Mouse (Mus musculus) neutrophil, adult 83 days (primary cell): ENCODE measurements around the gene Piwil4. TPM values are rescaled to one million over a fixed set of nuclear protein-coding genes. Genes with fewer than 3 reads are reported as not detected.

ENCODE experiments used
- total RNA-seq, 2 experiments: library from RNA; stranded (reverse); gene quantifications; one replicate each; pipeline ENCODE4 v1.2.4; 2023

Piwil4 gene
- total RNA-seq = not detected

DNA sequence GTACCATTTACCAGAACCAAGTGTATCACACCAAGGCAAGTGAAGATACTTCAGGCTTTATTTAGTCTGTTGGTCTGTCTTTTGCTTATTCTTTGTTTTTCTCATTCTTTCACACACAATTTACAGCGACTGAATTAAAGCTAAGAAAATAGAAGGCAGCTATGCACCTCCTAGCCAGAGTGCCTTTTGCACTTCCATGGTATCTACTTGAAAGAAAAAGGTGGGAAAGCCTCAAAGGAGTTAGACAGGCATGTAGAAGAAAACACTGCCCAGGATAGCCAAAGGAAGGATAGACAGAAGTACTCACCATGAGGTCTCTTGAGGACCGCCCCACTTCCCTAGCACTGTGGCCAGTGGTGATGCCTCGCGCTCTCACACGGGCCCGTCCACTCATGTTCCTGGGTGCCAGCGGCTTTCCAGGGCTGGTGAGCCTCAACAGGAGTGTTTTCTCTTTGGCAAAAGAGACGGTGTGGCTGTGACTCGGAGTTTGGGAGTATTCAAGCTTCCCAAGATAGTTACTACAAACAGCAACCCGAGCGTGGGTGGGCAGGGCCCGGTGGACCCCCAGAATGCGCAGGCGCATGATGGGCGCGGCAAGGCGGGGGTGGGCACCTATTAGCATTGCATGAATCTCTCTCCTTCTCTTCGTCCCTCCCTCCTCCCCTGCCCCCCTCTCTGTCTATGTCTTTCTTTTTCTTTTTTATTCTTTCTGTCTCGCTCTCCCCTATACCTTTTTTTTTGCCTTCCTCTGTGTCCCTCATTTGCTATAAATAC is at the start of gene Piwil4:
Piwil4 (minus strand) TSS at position 583 of the 774 bp plus-strand sequence.

DNA sequence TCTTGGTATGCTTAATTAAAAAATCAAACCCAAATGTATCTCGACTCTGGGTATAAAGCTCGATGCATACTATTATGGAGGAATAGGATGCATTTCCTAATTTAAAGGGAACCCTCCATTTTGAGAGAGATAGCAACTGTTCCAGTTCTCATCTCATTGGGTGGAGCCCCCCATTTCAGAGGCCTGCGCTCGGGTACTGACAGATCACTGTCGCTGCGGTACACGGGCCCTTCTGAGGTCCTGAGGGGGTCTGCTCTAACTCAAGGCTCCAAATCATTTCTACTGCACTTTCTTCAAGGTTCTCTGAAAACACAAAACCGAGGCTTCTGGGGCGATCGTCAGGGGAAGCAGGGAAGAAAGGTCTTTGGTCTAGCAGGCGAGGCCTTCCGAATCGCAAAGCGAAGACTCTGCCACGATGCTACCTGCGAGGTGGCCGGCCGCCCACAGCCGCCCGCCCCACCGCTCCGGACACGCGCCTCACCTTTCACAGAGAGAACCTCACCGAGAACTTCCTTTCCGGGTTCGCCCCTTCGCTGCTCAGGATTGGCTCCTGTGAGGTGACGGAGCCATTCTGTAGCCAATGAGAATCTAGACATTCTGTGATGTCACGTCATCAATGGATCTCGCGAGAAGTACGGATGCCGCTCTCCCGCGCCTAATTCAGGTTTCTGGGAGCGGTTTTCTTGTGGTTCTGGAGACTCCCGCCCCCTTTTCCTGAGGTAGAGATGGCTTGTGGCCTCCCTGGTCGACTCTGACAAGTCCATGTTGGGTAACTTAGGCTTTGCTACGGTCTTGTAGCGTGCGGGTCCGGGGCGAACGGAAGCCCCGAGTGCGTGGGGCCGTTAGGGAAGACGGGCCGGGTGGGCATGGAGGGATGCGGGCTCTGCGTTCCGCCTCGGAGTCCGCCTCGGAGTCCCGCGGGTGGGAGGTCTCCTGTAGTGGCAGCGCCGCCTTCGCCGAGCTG is 43.8 kb upstream of the Piwil4 start, which contains the start of the genes Mre11a and Ankrd49:
Mre11a (plus strand) TSS at position 616 of the 964 bp plus-strand sequence.
Ankrd49 (minus strand) TSS at position 818 of the 964 bp plus-strand sequence.

DNA sequence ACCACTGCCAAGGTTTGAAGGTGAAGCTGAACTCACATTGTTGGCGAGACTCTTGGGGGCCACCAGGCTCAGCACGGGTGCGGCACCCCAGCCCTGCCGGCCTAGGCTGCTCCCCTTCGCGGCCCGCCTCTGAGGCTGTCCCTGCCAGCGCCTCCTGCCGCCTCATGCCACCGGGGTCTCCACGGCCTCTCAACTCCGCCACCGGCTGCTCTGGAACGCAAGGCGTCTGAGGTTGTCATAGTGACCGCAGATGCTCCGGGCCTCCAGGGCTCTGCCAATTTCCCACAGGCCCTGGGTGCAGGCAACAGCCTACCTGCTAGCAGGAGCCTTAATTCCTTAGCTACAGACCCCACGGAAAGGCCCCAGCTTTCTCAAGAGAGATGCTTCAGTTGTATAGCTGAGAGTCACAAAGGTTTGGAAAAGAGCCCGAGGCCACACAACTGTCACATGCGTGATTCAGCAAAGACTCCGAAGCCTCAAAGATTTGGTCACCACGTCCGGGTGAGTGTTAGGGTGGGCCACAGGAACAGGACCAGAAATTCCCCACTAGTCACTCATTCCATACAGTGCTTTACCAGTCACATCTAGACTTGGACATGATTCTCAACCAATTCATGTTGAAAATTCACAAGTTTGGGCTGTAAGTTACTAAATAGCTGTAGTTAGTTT is 30.4 kb upstream of the Piwil4 start, which contains the start of gene 1700012B09Rik:
1700012B09Rik (minus strand) TSS at position 228 of the 669 bp plus-strand sequence.

DNA sequence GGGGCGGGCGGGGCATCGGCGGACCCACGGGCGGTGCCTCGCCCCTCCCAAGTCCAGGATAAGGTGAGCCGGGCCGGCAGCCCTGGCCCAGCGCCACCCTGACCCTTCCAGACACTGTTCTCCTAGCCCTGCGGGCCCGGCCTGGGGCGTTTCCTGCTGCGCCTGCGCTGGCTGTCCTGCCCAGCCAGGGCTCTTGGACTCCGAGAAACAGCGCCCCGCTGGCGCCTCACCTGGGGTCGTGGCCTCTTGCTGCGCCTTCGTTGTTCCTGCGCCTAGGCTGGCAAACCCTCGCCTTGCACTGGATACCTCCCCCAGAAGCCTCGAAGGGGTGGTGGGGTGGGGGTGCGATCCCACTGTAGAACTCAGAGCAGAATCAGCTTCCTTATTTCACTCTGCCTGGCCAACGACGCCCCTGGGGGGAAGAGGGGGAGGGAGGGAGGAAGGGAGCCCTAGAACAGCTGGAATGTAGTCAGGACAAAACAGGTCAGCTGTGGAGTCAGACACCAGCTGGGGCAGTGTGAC is 11.5 kb upstream of the Piwil4 start, which contains the start of gene Fut4:
Fut4 (minus strand) TSS at position 393 of the 522 bp plus-strand sequence.

Other genes with a start within 250 kb of the Piwil4 start
- gene Kdm4d, start 240.3 kb downstream of the Piwil4 start, total RNA-seq = under 1 TPM; 0.37 to 0.55 TPM
- 10 to 100 TPM; 69.3 to 76.2 TPM for gene Cwc15, start 240.1 kb downstream of the Piwil4 start, total RNA-seq
- gene Amotl1, start 95.7 kb downstream of the Piwil4 start, total RNA-seq = 1 to 10 TPM in 1 of 2 experiments, under 1 TPM in 1; 0.33 to 2.3 TPM
- 1 to 10 TPM; 7.8 to 9.3 TPM for gene Fut4, start 11.7 kb upstream of the Piwil4 start, total RNA-seq
- gene 1700012B09Rik, start 30.3 kb upstream of the Piwil4 start, total RNA-seq = 1 to 10 TPM; 2.1 to 3.0 TPM
- gene Mre11a, start 43.9 kb upstream of the Piwil4 start, total RNA-seq = 10 to 100 TPM; 27.7 to 28.7 TPM
- gene Ankrd49, start 44.1 kb upstream of the Piwil4 start, total RNA-seq = 10 to 100 TPM; 11.4 to 14.9 TPM
- not detected for gene Gpr83, start 119.5 kb upstream of the Piwil4 start, total RNA-seq
- gene Izumo1r, start 163.2 kb upstream of the Piwil4 start, total RNA-seq = not detected